26 mouse cellular contexts compared by ENCODE assay signal in genomic region chr1:71576837-71577236, GRCm38 (mm10). TPM values are rescaled to one million over a fixed set of nuclear protein-coding genes. Genes with fewer than 3 reads are reported as not detected.
A peak's percentile ranks its signal among the peaks of the same experiment; 100 is the strongest.
DNase-seq lines count a peak whose midpoint lies in the region; ATAC-seq lines count a peak whose summit lies in the region.
"Had no signal": no experiment of that assay in that cellular context is flagged by ENCODE, and none has a peak within 500 bp of the region (broad histone marks: within the 10 kb centered on the region; RNA-seq: fewer than 3 reads in every experiment).

No protein-coding gene starts in this region.

- no peaks in the 10 kb centered on the region for H3K4me1 ChIP-seq in midbrain, embryonic 15.5 days
- H3K4me1 ChIP-seq: embryonic facial prominence, embryonic 13.5 days; embryonic facial prominence, embryonic 15.5 days; forebrain, embryonic 10.5 days; forebrain, embryonic 12.5 days had no signal

- peaks cover 12% of the 10 kb centered on the region; the same call in 1 of the 2 replicates for H3K36me3 ChIP-seq in midbrain, embryonic 15.5 days (replicated peaks)

- no peak overlapping the region for H3K4me2 ChIP-seq in midbrain, embryonic 15.5 days
- H3K4me2 ChIP-seq: embryonic facial prominence, embryonic 13.5 days; embryonic facial prominence, embryonic 15.5 days; forebrain, embryonic 12.5 days had no signal

- peak; percentile 55 for ATAC-seq in common myeloid progenitor, adult 5-6 weeks (replicated peaks; ENCODE audit: low read depth, poor library complexity, severe bottlenecking)
- ATAC-seq in hematopoietic stem cell, adult 5-6 weeks (replicated peaks in 1 of 2; ENCODE audit: insufficient read depth in 1 of 2, low FRiP score in 2 of 2, low TSS enrichment in 1 of 2, low read depth in 1 of 2, poor library complexity in 2 of 2, severe bottlenecking in 2 of 2): peak; percentile 55 to 63
- peak; percentile 31; the same call in 1 of the 2 replicates for ATAC-seq in megakaryocyte, adult 5-6 weeks (ENCODE audit: poor library complexity, severe bottlenecking)
- no peak for ATAC-seq in midbrain, embryonic 15.5 days (replicated peaks)
- ATAC-seq: activated CD4-positive, CD25-positive, alpha-beta regulatory T cell, adult 4 months; CD4-positive, CD25-positive, alpha-beta regulatory T cell, adult 4 months; forebrain, embryonic 14.5 days; forebrain, embryonic 16.5 days; Patski had no signal

- no peak overlapping the region for H3K9ac ChIP-seq in midbrain, embryonic 15.5 days
- H3K9ac ChIP-seq: embryonic facial prominence, embryonic 13.5 days; embryonic facial prominence, embryonic 15.5 days; forebrain, embryonic 12.5 days had no signal

- no peak for DNase-seq in adrenal gland, adult 2 months
- DNase-seq in urinary bladder, postnatal 4 days (ENCODE audit: low spot score in 2 of 2): no peak
- no peak for DNase-seq in layer of hippocampus, adult 8-10 months (ENCODE audit: low spot score in 2 of 2)
- DNase-seq: adrenal gland, postnatal 25 days; cerebellum, adult 11 months; cerebellum, adult 18-20 months; cerebellum, adult 9-10 months; cerebellum, postnatal 10 days; cerebellum, postnatal 25 days; embryo, embryonic 11 days had no signal

- no peaks in the 10 kb centered on the region for H3K9me3 ChIP-seq in midbrain, embryonic 15.5 days
- H3K9me3 ChIP-seq: embryonic facial prominence, embryonic 13.5 days; embryonic facial prominence, embryonic 15.5 days; forebrain, embryonic 10.5 days; forebrain, embryonic 12.5 days; G1E had no signal

- no peaks in the 10 kb centered on the region for H3K27me3 ChIP-seq in midbrain, embryonic 15.5 days (replicated peaks)
- H3K27me3 ChIP-seq: CH12.LX; embryonic facial prominence, embryonic 13.5 days; embryonic facial prominence, embryonic 15.5 days; forebrain, embryonic 12.5 days; Patski had no signal

- no peak overlapping the region for H3K27ac ChIP-seq in midbrain, embryonic 15.5 days
- H3K27ac ChIP-seq: embryonic facial prominence, embryonic 13.5 days; embryonic facial prominence, embryonic 15.5 days; forebrain, embryonic 10.5 days; forebrain, embryonic 12.5 days had no signal

- 94% methylated on average over 6 of the region's 6 CpGs for WGBS in midbrain, embryonic 15.5 days

- no peak overlapping the region for H3K4me3 ChIP-seq in midbrain, embryonic 15.5 days
- H3K4me3 ChIP-seq: embryonic facial prominence, embryonic 13.5 days; embryonic facial prominence, embryonic 15.5 days; erythroblast, embryonic 14.5 days; forebrain, embryonic 10.5 days; forebrain, embryonic 12.5 days had no signal

RNA-seq across cellular contexts. Expression of gene Atic, which starts 19.9 kb away (rescaled TPM):
- 234 and 236 TPM in 2 replicates for total RNA-seq in common myeloid progenitor, adult 5-6 weeks (2017)
- 155 and 291 TPM in 2 replicates for total RNA-seq in hematopoietic stem cell, adult 5-6 weeks (2017)
- 45.4 and 47.9 TPM in 2 replicates for total RNA-seq in megakaryocyte, adult 5-6 weeks (2015)
- 113 and 115 TPM in 2 replicates for total RNA-seq in megakaryocyte, adult 5-6 weeks (2017)
- 10 to 100 TPM; 51.5 to 70.9 TPM for total RNA-seq in adrenal gland, adult 2 months (2021)
- polyA plus RNA-seq in adrenal gland, adult 2 months (2012; rRNA removed): 19.3 and 26.3 TPM in 2 replicates
- 10 to 100 TPM; 37.2 to 42.0 (median 38.5) TPM for total RNA-seq in layer of hippocampus, adult 8-10 months (2022)
- polyA plus RNA-seq in midbrain, embryonic 15.5 days (2015; fragmentation: Nextera tagmentation; extraction: Ambion mirVana): 28.7 and 29.4 TPM in 2 replicates
